Mouse (Mus musculus) midbrain, embryonic 11.5 days (tissue): ENCODE results near the gene Gm47985. TPM values are rescaled to one million over a fixed set of nuclear protein-coding genes. Genes with fewer than 3 reads are reported as not detected.
"Not testable (repeated sequence)": the region's sequence is repeated elsewhere in the genome, so short reads cannot be mapped to it uniquely, and the experiment has no call there.

ENCODE experiments used
- ATAC-seq: fragments of 200-750 bp; cut with Nextera tagmentation; 2 replicates; pipeline ENCODE4 v1.8.0; 2017; ENCODE audit warnings: moderate TSS enrichment, moderate library complexity; ENCODE audit not compliant: low FRiP score
- DNase-seq: peaks from one replicate; pipeline ENCODE4 v3.0.0; 2015; ENCODE audit warnings: low spot score; ENCODE audit errors: missing footprints
- H3K27ac ChIP-seq: fragments of 300-500 bp; sonication (generic); 2 replicates; pipeline ENCODE4 v1.5.1; 2014; ENCODE audit warnings: low read depth, low read length
- H3K27me3 ChIP-seq: fragments of 300-500 bp; sonication (generic); 2 replicates; pipeline ENCODE4 v1.6.1; 2014; ENCODE audit warnings: mild to moderate bottlenecking, low read length, moderate library complexity, mixed read lengths; ENCODE audit not compliant: control insufficient read depth, insufficient read depth
- H3K36me3 ChIP-seq: fragments of 300-500 bp; sonication (generic); 2 replicates; pipeline ENCODE4 v1.6.1; 2014; ENCODE audit warnings: mild to moderate bottlenecking, low read length, moderate library complexity, mixed read lengths; ENCODE audit not compliant: control insufficient read depth, insufficient read depth
- H3K4me1 ChIP-seq: fragments of 300-500 bp; sonication (generic); 2 replicates; pipeline ENCODE4 v1.6.1; 2014; ENCODE audit warnings: low read length; ENCODE audit not compliant: control insufficient read depth, insufficient read depth
- H3K4me2 ChIP-seq: fragments of 300-500 bp; sonication (generic); 2 replicates; pipeline ENCODE4 v1.6.1; 2014; ENCODE audit warnings: mild to moderate bottlenecking, moderate library complexity
- H3K4me3 ChIP-seq: fragments of 300-500 bp; sonication (generic); 2 replicates; pipeline ENCODE4 v1.5.1; 2014; ENCODE audit warnings: low read depth, low read length
- H3K9ac ChIP-seq: fragments of 300-500 bp; sonication (generic); 2 replicates; pipeline ENCODE4 v1.6.1; 2014; ENCODE audit warnings: low read length
- H3K9me3 ChIP-seq: fragments of 300-500 bp; sonication (generic); 2 replicates; pipeline ENCODE4 v1.6.1; 2016; ENCODE audit warnings: low read length; ENCODE audit not compliant: control insufficient read depth
- WGBS: fragments of 180-500 bp; shearing (Covaris S2); extraction: QIAGEN DNeasy Blood & Tissue Kit; methylation state at CpG from one replicate; pipeline ENCODE4 v1.1.7; 2014; 5-methylcytosine and 5-hydroxymethylcytosine counted together
- polyA plus RNA-seq: library from polyadenylated mRNA; unstranded; fragments of >200 nt; fragmentation: Nextera tagmentation; extraction: Ambion mirVana; gene quantifications from 2 replicates; pipeline ENCODE4 v1.2.1, GENCODE M21; 2014

The Gm47985 gene
- polyA plus RNA-seq, 1 experiment from 2014 or later = 0.75 TPM

GRCm38 (mm10) chr1:151209824-151210355 lies 27.6 kb downstream of the Gm47985 start, which contains the start of gene Gm47996:
Gene Gm47996 (plus strand): TSS chr1:151210131.
- H3K27ac ChIP-seq, H3K4me2 ChIP-seq, ATAC-seq, H3K9me3 ChIP-seq, H3K36me3 ChIP-seq, DNase-seq, H3K9ac ChIP-seq, H3K4me3 ChIP-seq, H3K27me3 ChIP-seq, H3K4me1 ChIP-seq: not testable (repeated sequence)
- 88% methylated on average over 4 of the region's 8 CpGs for whole genome bisulfite sequencing

GRCm38 (mm10) chr1:151211666-151212065 lies 29.3 kb downstream of the Gm47985 start:
- not testable (repeated sequence) for H3K9me3 ChIP-seq, H3K4me3 ChIP-seq
- 96% methylated on average over 5 of the region's 5 CpGs for WGBS

DNA sequence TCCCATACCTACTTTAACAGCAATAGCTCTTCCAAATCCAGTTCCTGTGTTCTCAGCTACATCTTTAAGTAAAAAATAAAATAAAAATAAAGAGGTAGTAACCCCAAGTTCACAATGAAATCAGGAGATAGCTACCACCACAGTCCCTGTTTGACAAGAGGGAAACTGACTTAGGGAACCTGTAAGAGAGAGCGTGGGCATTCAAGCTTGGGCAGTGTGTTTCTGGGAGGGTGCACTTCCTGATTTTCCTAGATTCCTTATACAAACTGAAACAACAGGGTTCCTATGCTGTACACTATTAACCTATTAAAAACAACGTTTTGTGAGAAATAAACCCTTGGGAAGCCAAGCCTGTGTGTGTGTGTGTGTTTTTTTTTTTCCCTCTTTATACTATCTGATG lies 32.5 kb downstream of the Gm47985 start:
- no peaks in the 10 kb centered on the region for H3K4me1 ChIP-seq
- H3K4me3 ChIP-seq = no peak overlapping the region
- no peaks in the 10 kb centered on the region for H3K27me3 ChIP-seq
- no peak overlapping the region for H3K4me2 ChIP-seq
- no peak for ATAC-seq
- no peak overlapping the region for H3K9ac ChIP-seq
- H3K27ac ChIP-seq = no peak overlapping the region
- no peaks in the 10 kb centered on the region for H3K9me3 ChIP-seq
- whole genome bisulfite sequencing = 73% methylated on average over 2 of the region's 2 CpGs
- H3K36me3 ChIP-seq = no peaks in the 10 kb centered on the region
- no peak for DNase-seq

More at GRCm38 (mm10) chr1:151211666-151212065, 29.3 kb downstream of the Gm47985 start:
- H3K9ac ChIP-seq, ATAC-seq, DNase-seq, H3K4me2 ChIP-seq, H3K27me3 ChIP-seq, H3K4me1 ChIP-seq, H3K27ac ChIP-seq, H3K36me3 ChIP-seq: not testable (repeated sequence)

- H3K27ac ChIP-seq = no peak overlapping the region
- ATAC-seq = no peak
Observed at GRCm38 (mm10) chr1:151215985-151216384, 33.6 kb downstream of the Gm47985 start.

GRCm38 (mm10) chr1:151216417-151216816 lies 34.1 kb downstream of the Gm47985 start:
- 54% methylated on average over 3 of the region's 3 CpGs for WGBS
- H3K9ac ChIP-seq = no peak overlapping the region

More at GRCm38 (mm10) chr1:151215985-151216384, 33.6 kb downstream of the Gm47985 start:
- Histone ChIP-seq H3K9me3 (no peaks in the 10 kb centered on the region), H3K27me3 (no peaks in the 10 kb centered on the region), H3K4me3 (no peak overlapping the region), H3K4me2 (no peak overlapping the region), H3K9ac (no peak overlapping the region), H3K4me1 (no peaks in the 10 kb centered on the region), H3K36me3 (no peaks in the 10 kb centered on the region)
- 86% methylated on average over 1 of the region's 1 CpGs for WGBS
- DNase-seq = no peak

GRCm38 (mm10) chr1:151219045-151219444 lies 36.7 kb downstream of the Gm47985 start:
- 91% methylated on average over 5 of the region's 5 CpGs for WGBS
- H3K4me1 ChIP-seq = no peaks in the 10 kb centered on the region
- no peak overlapping the region for H3K27ac ChIP-seq
- H3K27me3 ChIP-seq = no peaks in the 10 kb centered on the region
- H3K9ac ChIP-seq = no peak overlapping the region
- no peaks in the 10 kb centered on the region for H3K36me3 ChIP-seq
- no peak for ATAC-seq
- H3K4me2 ChIP-seq = no peak overlapping the region
- DNase-seq = no peak
- H3K9me3 ChIP-seq = no peaks in the 10 kb centered on the region
- H3K4me3 ChIP-seq = no peak overlapping the region

More at GRCm38 (mm10) chr1:151216417-151216816, 34.1 kb downstream of the Gm47985 start:
- no peak for DNase-seq
- H3K27ac ChIP-seq = no peak overlapping the region
- no peaks in the 10 kb centered on the region for H3K36me3 ChIP-seq
- no peaks in the 10 kb centered on the region for H3K4me1 ChIP-seq
- ATAC-seq = no peak
- H3K27me3 ChIP-seq = no peaks in the 10 kb centered on the region
- no peak overlapping the region for H3K4me3 ChIP-seq
- H3K9me3 ChIP-seq = no peaks in the 10 kb centered on the region
- no peak overlapping the region for H3K4me2 ChIP-seq

GRCm38 (mm10) chr1:151220098-151220497 lies 37.8 kb downstream of the Gm47985 start:
- no peak for ATAC-seq
- Histone ChIP-seq H3K9ac (no peak overlapping the region), H3K4me2 (no peak overlapping the region), H3K27ac (no peak overlapping the region), H3K4me3 (no peak overlapping the region), H3K36me3 (no peaks in the 10 kb centered on the region), H3K4me1 (no peaks in the 10 kb centered on the region), H3K27me3 (no peaks in the 10 kb centered on the region), H3K9me3 (no peaks in the 10 kb centered on the region)
- WGBS = 69% methylated on average over 7 of the region's 7 CpGs
- DNase-seq = no peak

DNA sequence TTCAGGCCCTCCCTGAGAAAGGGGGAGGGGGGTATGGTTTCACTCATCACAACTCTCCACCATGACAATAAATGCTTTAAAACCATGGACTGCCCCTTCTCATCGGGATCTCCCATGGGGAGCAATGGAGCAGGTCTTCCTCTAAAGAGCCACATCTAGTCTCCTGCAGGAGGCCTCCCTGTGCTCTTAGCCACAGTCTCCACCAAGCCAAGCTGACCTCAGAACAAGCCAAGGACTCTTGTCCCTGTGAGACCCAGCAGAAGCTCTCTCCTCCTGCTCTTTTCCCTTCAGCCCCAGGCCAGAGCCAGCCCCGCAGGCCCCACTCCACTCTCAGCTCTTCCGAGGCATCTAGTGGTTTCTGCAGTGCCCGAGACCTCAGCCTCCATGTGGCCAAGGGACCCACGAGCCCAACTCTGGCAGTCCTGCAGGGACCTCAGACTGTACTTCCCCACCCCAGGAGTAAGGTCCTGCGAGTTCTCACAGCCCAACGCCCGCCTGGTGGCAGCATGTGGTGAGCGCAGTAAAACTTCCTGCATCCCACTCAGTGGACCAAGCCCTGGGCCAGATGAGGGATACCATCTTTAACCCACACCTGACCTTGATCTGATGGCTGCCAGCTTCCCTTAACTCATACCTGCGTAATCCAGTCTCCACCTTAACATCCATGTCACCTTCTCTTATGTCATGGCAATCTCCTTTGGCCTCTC lies 40.4 kb downstream of the Gm47985 start:
- H3K27ac ChIP-seq = no peak overlapping the region
- H3K27me3 ChIP-seq = no peaks in the 10 kb centered on the region
- H3K4me3 ChIP-seq = no peak overlapping the region
- DNase-seq = no peak
- no peak overlapping the region for H3K9ac ChIP-seq
- WGBS = 89% methylated on average over 10 of the region's 10 CpGs
- H3K4me1 ChIP-seq = no peaks in the 10 kb centered on the region
- ATAC-seq = no peak
- H3K9me3 ChIP-seq = no peaks in the 10 kb centered on the region
- H3K36me3 ChIP-seq = no peaks in the 10 kb centered on the region
- no peak overlapping the region for H3K4me2 ChIP-seq

DNA sequence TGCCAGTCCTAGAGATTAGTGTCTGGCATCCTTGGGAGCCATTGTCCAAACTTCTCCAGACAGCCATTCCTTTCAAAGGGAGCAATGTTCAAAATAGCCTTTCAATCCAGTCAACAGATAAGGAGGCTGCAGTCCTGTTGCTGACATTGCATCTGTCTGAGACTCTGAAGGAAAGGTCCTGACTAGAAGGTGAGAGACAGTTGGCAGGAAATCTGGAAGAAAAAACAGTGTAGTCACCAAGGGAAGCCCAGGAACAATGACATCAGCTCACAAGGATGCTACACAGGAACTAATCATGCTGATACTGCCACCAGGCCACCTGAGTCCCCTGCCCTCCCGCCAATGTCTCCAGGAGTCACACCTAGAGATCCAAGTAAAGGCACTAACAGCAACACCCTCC lies 41.0 kb downstream of the Gm47985 start:
- no peaks in the 10 kb centered on the region for H3K4me1 ChIP-seq
- no peak overlapping the region for H3K4me3 ChIP-seq
- ATAC-seq (no peak), DNase-seq (no peak)
- no peak overlapping the region for H3K27ac ChIP-seq
- 69% methylated on average over 1 of the region's 1 CpGs for WGBS
- H3K9me3 ChIP-seq = no peaks in the 10 kb centered on the region
- no peaks in the 10 kb centered on the region for H3K27me3 ChIP-seq
- H3K9ac ChIP-seq = no peak overlapping the region
- no peak overlapping the region for H3K4me2 ChIP-seq
- no peaks in the 10 kb centered on the region for H3K36me3 ChIP-seq
